Mouse (Mus musculus): ENCODE data around the gene Bcap31. TPM values are rescaled to one million over a fixed set of nuclear protein-coding genes. Genes with fewer than 3 reads are reported as not detected.

The Bcap31 gene
- total RNA-seq (2023) = 94.2 TPM

GRCm38 (mm10) chrX:73716109-73716661 lies at the start of gene Bcap31, which contains the start of gene Abcd1:
TSS of gene Bcap31 (minus strand) at chrX:73716175.
TSS of gene Abcd1 (plus strand) at chrX:73716597.

GRCm38 (mm10) chrX:73756334-73757140 lies 40.6 kb upstream of the Bcap31 start, which contains the start of gene Plxnb3:
TSS of gene Plxnb3 (plus strand) at chrX:73757090.

GRCm38 (mm10) chrX:73672879-73673618 lies 42.9 kb downstream of the Bcap31 start, which contains the start of gene Slc6a8:
TSS of gene Slc6a8 (plus strand) at chrX:73673150.

GRCm38 (mm10) chrX:73659575-73660283 lies 56.2 kb downstream of the Bcap31 start, which contains the start of gene Pnck:
TSS of gene Pnck (minus strand) at chrX:73660117.

GRCm38 (mm10) chrX:73639255-73639675 lies 76.7 kb downstream of the Bcap31 start, which contains the start of gene Dusp9:
TSS of gene Dusp9 (plus strand) at chrX:73639419.

Other genes with a start within 250 kb of the Bcap31 start
- gene Bgn, start 232.6 kb downstream of the Bcap31 start, total RNA-seq (2023) = 1.1 TPM
- not detected for gene Atp2b3, start 213.1 kb downstream of the Bcap31 start, total RNA-seq (2023)
- 0.21 TPM for gene Dusp9, start 76.8 kb downstream of the Bcap31 start, total RNA-seq (2023)
- gene Pnck, start 56.1 kb downstream of the Bcap31 start, total RNA-seq (2023) = 0.79 TPM
- 0.29 TPM for gene Slc6a8, start 43.0 kb downstream of the Bcap31 start, total RNA-seq (2023)
- gene Abcd1, start 422 bp upstream of the Bcap31 start, total RNA-seq (2023) = 32.2 TPM
- not detected for gene Plxnb3, start 40.9 kb upstream of the Bcap31 start, total RNA-seq (2023)
- gene Srpk3, start 58.2 kb upstream of the Bcap31 start, total RNA-seq (2023) = 9.1 TPM
- gene Idh3g, start 70.7 kb upstream of the Bcap31 start, total RNA-seq (2023) = 139 TPM
- 109 TPM for gene Ssr4, start 70.9 kb upstream of the Bcap31 start, total RNA-seq (2023)
- gene Pdzd4, start 108.8 kb upstream of the Bcap31 start, total RNA-seq (2023) = 1.1 TPM
- not detected for gene Avpr2, start 175.9 kb upstream of the Bcap31 start, total RNA-seq (2023)
- gene L1cam, start 179.9 kb upstream of the Bcap31 start, total RNA-seq (2023) = 61.1 TPM
- gene Arhgap4, start 205.7 kb upstream of the Bcap31 start, total RNA-seq (2023) = 268 TPM
- 61.7 TPM for gene Naa10, start 205.8 kb upstream of the Bcap31 start, total RNA-seq (2023)
- 4.7 TPM for gene Renbp, start 214.7 kb upstream of the Bcap31 start, total RNA-seq (2023)